Mouse (Mus musculus): ENCODE results near the gene Slit2. TPM values are rescaled to one million over a fixed set of nuclear protein-coding genes. Genes with fewer than 3 reads are reported as not detected.

Slit2 gene
- polyA plus RNA-seq, 1 experiment = 0.20 TPM

- TF ChIP-seq CTCF (IDR thresholded peaks at IDR 0.05; ENCODE audit: extremely low read depth, insufficient read depth, insufficient read length, insufficient replicate concordance) = no peak
- no peak for TF ChIP-seq POLR2A (IDR thresholded peaks at IDR 0.05; ENCODE audit: low read depth, low read length)
- no peak for DNase-seq (ENCODE audit: low read depth in 1 of 2, low spot score in 2 of 2)
- H3K4me3 ChIP-seq (ENCODE audit: extremely low read depth, insufficient read depth, insufficient read length) = no peak overlapping the region
- no peaks in the 10 kb centered on the region for H3K36me3 ChIP-seq (ENCODE audit: control insufficient read depth, insufficient read depth, low read length)
- no peaks in the 10 kb centered on the region for H3K27me3 ChIP-seq (ENCODE audit: control insufficient read depth, insufficient read depth, low read length)
- no peaks in the 10 kb centered on the region for H3K4me1 ChIP-seq (ENCODE audit: control insufficient read depth, insufficient read depth, insufficient read length)
- 77% methylated on average over 12 of the region's 12 CpGs for WGBS
- no peak overlapping the region for H3K27ac ChIP-seq (ENCODE audit: insufficient read depth, low read length)
Observed at GRCm38 (mm10) chr5:48003708-48004415, 20.9 kb downstream of the Slit2 start.

DNA sequence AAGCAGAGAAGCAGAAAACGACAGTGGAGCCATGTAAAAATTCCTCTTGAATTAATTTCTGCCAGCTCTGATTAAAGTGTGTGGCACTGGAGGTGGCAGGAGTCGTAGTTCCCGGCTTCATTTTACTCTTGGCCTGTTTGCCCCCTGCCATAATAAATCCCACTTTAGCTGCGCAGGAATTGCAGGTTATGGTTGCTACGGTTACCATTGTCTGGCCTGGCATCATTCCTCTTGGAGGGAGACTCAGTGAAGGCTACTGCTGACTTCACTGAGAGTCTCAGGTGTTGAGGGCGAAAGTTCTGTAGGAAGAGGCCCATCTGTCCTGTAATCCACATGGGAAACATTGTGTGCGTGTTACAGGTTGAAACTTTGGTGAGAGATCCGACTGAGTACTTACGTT lies 22.6 kb downstream of the Slit2 start:
- H3K27me3 ChIP-seq (ENCODE audit: control insufficient read depth, insufficient read depth, low read length) = no peaks in the 10 kb centered on the region
- no peaks in the 10 kb centered on the region for H3K4me1 ChIP-seq (ENCODE audit: control insufficient read depth, insufficient read depth, insufficient read length)
- no peak overlapping the region for H3K27ac ChIP-seq (ENCODE audit: insufficient read depth, low read length)
- no peak for TF ChIP-seq CTCF (IDR thresholded peaks at IDR 0.05; ENCODE audit: extremely low read depth, insufficient read depth, insufficient read length, insufficient replicate concordance)
- TF ChIP-seq POLR2A (IDR thresholded peaks at IDR 0.05; ENCODE audit: low read depth, low read length) = no peak
- no peaks in the 10 kb centered on the region for H3K36me3 ChIP-seq (ENCODE audit: control insufficient read depth, insufficient read depth, low read length)
- H3K4me3 ChIP-seq (ENCODE audit: extremely low read depth, insufficient read depth, insufficient read length) = no peak overlapping the region
- no peak for DNase-seq (ENCODE audit: low read depth in 1 of 2, low spot score in 2 of 2)
- 83% methylated on average over 9 of the region's 9 CpGs for WGBS

DNA sequence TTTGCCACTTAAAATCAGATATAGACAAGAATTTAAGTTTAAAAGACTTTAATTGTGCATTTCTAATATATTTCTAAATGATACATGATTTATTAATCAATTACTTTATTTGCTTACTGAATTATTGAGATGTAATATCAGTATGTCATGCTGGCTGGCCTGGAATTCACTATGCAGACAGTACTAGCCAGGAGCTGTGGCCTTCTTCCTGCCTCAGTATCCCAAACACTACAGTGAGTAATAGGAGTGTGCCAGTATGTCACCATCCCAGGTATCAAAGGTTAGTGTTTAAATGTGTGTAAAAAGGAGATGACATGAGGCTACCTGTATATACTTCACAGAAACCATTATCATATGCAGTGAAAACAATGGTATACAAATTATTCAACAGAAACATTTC lies 23.1 kb downstream of the Slit2 start:
- H3K27me3 ChIP-seq (ENCODE audit: control insufficient read depth, insufficient read depth, low read length) = no peaks in the 10 kb centered on the region
- H3K4me1 ChIP-seq (ENCODE audit: control insufficient read depth, insufficient read depth, insufficient read length) = no peaks in the 10 kb centered on the region
- no peak for DNase-seq (ENCODE audit: low read depth in 1 of 2, low spot score in 2 of 2)
- no peak overlapping the region for H3K4me3 ChIP-seq (ENCODE audit: extremely low read depth, insufficient read depth, insufficient read length)
- H3K36me3 ChIP-seq (ENCODE audit: control insufficient read depth, insufficient read depth, low read length) = no peaks in the 10 kb centered on the region
- TF ChIP-seq POLR2A (IDR thresholded peaks at IDR 0.05; ENCODE audit: low read depth, low read length) (no peak), CTCF (IDR thresholded peaks at IDR 0.05; ENCODE audit: extremely low read depth, insufficient read depth, insufficient read length, insufficient replicate concordance) (no peak)
- H3K27ac ChIP-seq (ENCODE audit: insufficient read depth, low read length) = no peak overlapping the region

- H3K36me3 ChIP-seq (ENCODE audit: control insufficient read depth, insufficient read depth, low read length) = no peaks in the 10 kb centered on the region
- WGBS = 84% methylated on average over 4 of the region's 4 CpGs
Observed at GRCm38 (mm10) chr5:48023441-48023840, 40.5 kb downstream of the Slit2 start.

GRCm38 (mm10) chr5:48034875-48035274 lies 51.9 kb downstream of the Slit2 start:
- H3K4me3 ChIP-seq (ENCODE audit: extremely low read depth, insufficient read depth, insufficient read length) = no peak overlapping the region
- H3K36me3 ChIP-seq (ENCODE audit: control insufficient read depth, insufficient read depth, low read length) = no peaks in the 10 kb centered on the region
- DNase-seq (ENCODE audit: low read depth in 1 of 2, low spot score in 2 of 2) = no peak
- TF ChIP-seq POLR2A (IDR thresholded peaks at IDR 0.05; ENCODE audit: low read depth, low read length) (no peak), CTCF (IDR thresholded peaks at IDR 0.05; ENCODE audit: extremely low read depth, insufficient read depth, insufficient read length, insufficient replicate concordance) (no peak)
- H3K27ac ChIP-seq (ENCODE audit: insufficient read depth, low read length) = no peak overlapping the region
- H3K27me3 ChIP-seq (ENCODE audit: control insufficient read depth, insufficient read depth, low read length) = no peaks in the 10 kb centered on the region
- 85% methylated on average over 1 of the region's 1 CpGs for WGBS
- H3K4me1 ChIP-seq (ENCODE audit: control insufficient read depth, insufficient read depth, insufficient read length) = no peaks in the 10 kb centered on the region

More at GRCm38 (mm10) chr5:48023441-48023840, 40.5 kb downstream of the Slit2 start:
- H3K27ac ChIP-seq (ENCODE audit: insufficient read depth, low read length) = no peak overlapping the region
- no peak overlapping the region for H3K4me3 ChIP-seq (ENCODE audit: extremely low read depth, insufficient read depth, insufficient read length)
- H3K4me1 ChIP-seq (ENCODE audit: control insufficient read depth, insufficient read depth, insufficient read length) = no peaks in the 10 kb centered on the region
- TF ChIP-seq POLR2A (IDR thresholded peaks at IDR 0.05; ENCODE audit: low read depth, low read length) (no peak), CTCF (IDR thresholded peaks at IDR 0.05; ENCODE audit: extremely low read depth, insufficient read depth, insufficient read length, insufficient replicate concordance) (no peak)
- no peak for DNase-seq (ENCODE audit: low read depth in 1 of 2, low spot score in 2 of 2)
- H3K27me3 ChIP-seq (ENCODE audit: control insufficient read depth, insufficient read depth, low read length) = no peaks in the 10 kb centered on the region

GRCm38 (mm10) chr5:48038033-48038432 lies 55.1 kb downstream of the Slit2 start:
- Histone ChIP-seq H3K27me3 (ENCODE audit: control insufficient read depth, insufficient read depth, low read length) (no peaks in the 10 kb centered on the region), H3K4me1 (ENCODE audit: control insufficient read depth, insufficient read depth, insufficient read length) (no peaks in the 10 kb centered on the region), H3K4me3 (ENCODE audit: extremely low read depth, insufficient read depth, insufficient read length) (no peak overlapping the region), H3K36me3 (ENCODE audit: control insufficient read depth, insufficient read depth, low read length) (no peaks in the 10 kb centered on the region), H3K27ac (ENCODE audit: insufficient read depth, low read length) (no peak overlapping the region)
- no peak for DNase-seq (ENCODE audit: low read depth in 1 of 2, low spot score in 2 of 2)
- WGBS = 11% methylated on average over 5 of the region's 5 CpGs
- TF ChIP-seq CTCF (IDR thresholded peaks at IDR 0.05; ENCODE audit: extremely low read depth, insufficient read depth, insufficient read length, insufficient replicate concordance) (no peak), POLR2A (IDR thresholded peaks at IDR 0.05; ENCODE audit: low read depth, low read length) (no peak)

GRCm38 (mm10) chr5:48048986-48049751 lies 66.2 kb downstream of the Slit2 start:
- TF ChIP-seq POLR2A (IDR thresholded peaks at IDR 0.05; ENCODE audit: low read depth, low read length) = no peak
- TF ChIP-seq CTCF (IDR thresholded peaks at IDR 0.05; ENCODE audit: extremely low read depth, insufficient read depth, insufficient read length, insufficient replicate concordance) = no peak
- Histone ChIP-seq H3K4me1 (ENCODE audit: control insufficient read depth, insufficient read depth, insufficient read length) (no peaks in the 10 kb centered on the region), H3K27me3 (ENCODE audit: control insufficient read depth, insufficient read depth, low read length) (no peaks in the 10 kb centered on the region), H3K4me3 (ENCODE audit: extremely low read depth, insufficient read depth, insufficient read length) (no peak overlapping the region), H3K36me3 (ENCODE audit: control insufficient read depth, insufficient read depth, low read length) (no peaks in the 10 kb centered on the region), H3K27ac (ENCODE audit: insufficient read depth, low read length) (no peak overlapping the region)
- WGBS = 78% methylated on average over 8 of the region's 8 CpGs
- no peak for DNase-seq (ENCODE audit: low read depth in 1 of 2, low spot score in 2 of 2)

Measured in spleen, adult 2 months (tissue).